ENCODE assay signal across 16 mouse cellular contexts in genomic region chr8:10804974-10805373, GRCm38 (mm10).
DNase-seq lines count a peak whose midpoint lies in the region; ATAC-seq and TF ChIP-seq lines count a peak whose summit lies in the region.
"Had no signal": no experiment of that assay in that cellular context is flagged by ENCODE, and none has a peak within 500 bp of the region (broad histone marks: within the 10 kb centered on the region; RNA-seq: fewer than 3 reads in every experiment).

No protein-coding gene starts in this region.

- no peak for TF ChIP-seq EP300 in stomach, postnatal 0 days (optimal IDR thresholded peaks at IDR 0.05)

- peak overlapping the region; percentile 36; the same call in 1 of the 2 replicates for H3K27ac ChIP-seq in forebrain, embryonic 12.5 days
- H3K27ac ChIP-seq in forebrain, embryonic 14.5 days (ENCODE audit: low read depth, low read length), result no peak overlapping the region
- H3K27ac ChIP-seq in midbrain, embryonic 10.5 days (replicated peaks), result peak overlapping the region; percentile 84
- no peak overlapping the region for H3K27ac ChIP-seq in midbrain, postnatal 0 days (ENCODE audit: low read depth, low read length)
- no peak overlapping the region for H3K27ac ChIP-seq in hindbrain, embryonic 16.5 days (ENCODE audit: low read depth, low read length)
- H3K27ac ChIP-seq in stomach, postnatal 0 days (replicated peaks), result no peak overlapping the region
- H3K27ac ChIP-seq: embryonic facial prominence, embryonic 15.5 days had no signal

- 62% methylated on average over 3 of the region's 3 CpGs for WGBS in forebrain, embryonic 12.5 days
- WGBS in forebrain, embryonic 14.5 days, result 52% methylated on average over 3 of the region's 3 CpGs
- 38% methylated on average over 3 of the region's 3 CpGs for WGBS in midbrain, embryonic 10.5 days
- 36% methylated on average over 3 of the region's 3 CpGs for WGBS in midbrain, postnatal 0 days
- 46% methylated on average over 3 of the region's 3 CpGs for WGBS in hindbrain, embryonic 16.5 days
- WGBS in stomach, postnatal 0 days, result 72% methylated on average over 3 of the region's 3 CpGs

- no peak overlapping the region for H3K4me3 ChIP-seq in forebrain, embryonic 12.5 days (replicated peaks)
- H3K4me3 ChIP-seq in forebrain, embryonic 14.5 days (ENCODE audit: low read depth, low read length), result no peak overlapping the region
- peak overlapping the region; percentile 11; the same call in 1 of the 2 replicates for H3K4me3 ChIP-seq in midbrain, embryonic 10.5 days
- H3K4me3 ChIP-seq in midbrain, postnatal 0 days (ENCODE audit: low read depth, low read length), result no peak overlapping the region
- H3K4me3 ChIP-seq in hindbrain, embryonic 16.5 days (ENCODE audit: low read length), result no peak overlapping the region
- H3K4me3 ChIP-seq in stomach, postnatal 0 days (ENCODE audit: low read depth, low read length), result no peak overlapping the region

- H3K9me3 ChIP-seq in forebrain, embryonic 12.5 days, result no peaks in the 10 kb centered on the region
- H3K9me3 ChIP-seq in forebrain, embryonic 14.5 days (replicated peaks; ENCODE audit: control insufficient read depth, low read length), result no peaks in the 10 kb centered on the region
- no peaks in the 10 kb centered on the region for H3K9me3 ChIP-seq in midbrain, embryonic 10.5 days (replicated peaks)
- no peaks in the 10 kb centered on the region for H3K9me3 ChIP-seq in midbrain, postnatal 0 days (ENCODE audit: low read length)
- H3K9me3 ChIP-seq in hindbrain, embryonic 16.5 days (ENCODE audit: control insufficient read depth, low read length), result no peaks in the 10 kb centered on the region
- no peaks in the 10 kb centered on the region for H3K9me3 ChIP-seq in stomach, postnatal 0 days (ENCODE audit: control insufficient read depth, low read length)
- H3K9me3 ChIP-seq: embryonic facial prominence, embryonic 15.5 days had no signal

- peak; percentile 52; the same call in 1 of the 2 replicates for ATAC-seq in forebrain, embryonic 12.5 days (ENCODE audit: low FRiP score)
- no peak for ATAC-seq in forebrain, embryonic 14.5 days
- no peak for ATAC-seq in midbrain, postnatal 0 days (ENCODE audit: low FRiP score)
- peak; percentile 27; the same call in 1 of the 2 replicates for ATAC-seq in hindbrain, embryonic 16.5 days
- ATAC-seq in stomach, postnatal 0 days (ENCODE audit: low FRiP score, low TSS enrichment), result no peak
- ATAC-seq: Patski had no signal

- no peak for DNase-seq in forebrain, embryonic 14.5 days (ENCODE audit: low spot score)
- DNase-seq in midbrain, embryonic 10.5 days (ENCODE audit: low spot score), result peak; percentile 29
- no peak for DNase-seq in midbrain, postnatal 0 days (ENCODE audit: low spot score)
- peak; percentile 22 for DNase-seq in retina, embryonic 14.5 days (ENCODE audit: low spot score)
- DNase-seq in heart, postnatal 25 days (ENCODE audit: low spot score), result no peak
- no peak for DNase-seq in stomach, postnatal 0 days (ENCODE audit: low spot score)
- DNase-seq: cerebellum, postnatal 25 days; gastrocnemius, postnatal 10 days; heart, postnatal 36 days; liver; lung, embryonic 14.5 days; thymus, postnatal 4 days had no signal

- H3K4me1 ChIP-seq in forebrain, embryonic 12.5 days, result peaks cover 24% of the 10 kb centered on the region
- H3K4me1 ChIP-seq in forebrain, embryonic 14.5 days (ENCODE audit: control insufficient read depth, insufficient read depth, low read length), result peaks cover 10% of the 10 kb centered on the region
- peaks cover 42% of the 10 kb centered on the region for H3K4me1 ChIP-seq in midbrain, embryonic 10.5 days
- no peaks in the 10 kb centered on the region; the same call in 1 of the 2 replicates for H3K4me1 ChIP-seq in midbrain, postnatal 0 days (ENCODE audit: insufficient read depth, low read length)
- H3K4me1 ChIP-seq in hindbrain, embryonic 16.5 days (ENCODE audit: control insufficient read depth, insufficient read depth, low read depth, low read length), result peaks cover 4% of the 10 kb centered on the region
- H3K4me1 ChIP-seq in stomach, postnatal 0 days (replicated peaks; ENCODE audit: control insufficient read depth, insufficient read depth), result no peaks in the 10 kb centered on the region

- H3K27me3 ChIP-seq in forebrain, embryonic 12.5 days, result no peaks in the 10 kb centered on the region
- H3K27me3 ChIP-seq in forebrain, embryonic 14.5 days (replicated peaks; ENCODE audit: control insufficient read depth, insufficient read depth, low read length), result no peaks in the 10 kb centered on the region
- H3K27me3 ChIP-seq in midbrain, embryonic 10.5 days (ENCODE audit: low read depth, poor library complexity, severe bottlenecking), result peaks cover 8% of the 10 kb centered on the region; the same call in 1 of the 2 replicates
- no peaks in the 10 kb centered on the region for H3K27me3 ChIP-seq in midbrain, postnatal 0 days (ENCODE audit: insufficient read depth, low read length)
- no peaks in the 10 kb centered on the region; the same call in 1 of the 2 replicates for H3K27me3 ChIP-seq in hindbrain, embryonic 16.5 days (replicated peaks; ENCODE audit: control insufficient read depth, insufficient read depth, low read length)
- no peaks in the 10 kb centered on the region for H3K27me3 ChIP-seq in stomach, postnatal 0 days (ENCODE audit: control insufficient read depth, insufficient read depth, low read length)
- H3K27me3 ChIP-seq: embryonic facial prominence, embryonic 15.5 days; Patski had no signal

- TF ChIP-seq CTCF in midbrain, postnatal 0 days (IDR thresholded peaks at IDR 0.05), result no peak
- no peak for TF ChIP-seq CTCF in stomach, postnatal 0 days (IDR thresholded peaks at IDR 0.05; ENCODE audit: low read depth)

- 0 out of 2 replicates have a peak overlapping the region, but pooled peaks have one; percentile 42 for H3K9ac ChIP-seq in forebrain, embryonic 12.5 days
- H3K9ac ChIP-seq in forebrain, embryonic 14.5 days (ENCODE audit: low read length), result no peak overlapping the region
- no peak overlapping the region for H3K9ac ChIP-seq in midbrain, postnatal 0 days (replicated peaks; ENCODE audit: low read length, poor library complexity, severe bottlenecking)
- H3K9ac ChIP-seq in hindbrain, embryonic 16.5 days (ENCODE audit: low read depth, low read length), result no peak overlapping the region
- H3K9ac ChIP-seq in stomach, postnatal 0 days (ENCODE audit: low read length), result no peak overlapping the region
- H3K9ac ChIP-seq: embryonic facial prominence, embryonic 15.5 days had no signal

- no peak overlapping the region; the same call in 1 of the 2 replicates for H3K4me2 ChIP-seq in forebrain, embryonic 12.5 days
- no peak overlapping the region for H3K4me2 ChIP-seq in forebrain, embryonic 14.5 days (ENCODE audit: low read length)
- no peak overlapping the region for H3K4me2 ChIP-seq in midbrain, postnatal 0 days (ENCODE audit: low read depth, low read length, poor library complexity, severe bottlenecking)
- no peak overlapping the region for H3K4me2 ChIP-seq in hindbrain, embryonic 16.5 days (ENCODE audit: low read length)
- H3K4me2 ChIP-seq in stomach, postnatal 0 days (replicated peaks; ENCODE audit: low read depth), result no peak overlapping the region

- intact Hi-C loops in heart, postnatal 25 days (cut with DNase I), result no loop called here

- H3K36me3 ChIP-seq in forebrain, embryonic 12.5 days (replicated peaks), result no peaks in the 10 kb centered on the region
- no peaks in the 10 kb centered on the region for H3K36me3 ChIP-seq in forebrain, embryonic 14.5 days (ENCODE audit: control insufficient read depth, insufficient read depth, low read length)
- no peaks in the 10 kb centered on the region for H3K36me3 ChIP-seq in midbrain, embryonic 10.5 days
- H3K36me3 ChIP-seq in midbrain, postnatal 0 days (ENCODE audit: insufficient read depth, low read length), result no peaks in the 10 kb centered on the region
- H3K36me3 ChIP-seq in hindbrain, embryonic 16.5 days (ENCODE audit: control insufficient read depth, insufficient read depth, low read length), result no peaks in the 10 kb centered on the region
- H3K36me3 ChIP-seq in stomach, postnatal 0 days (ENCODE audit: control insufficient read depth, insufficient read depth, low read length), result no peaks in the 10 kb centered on the region
- H3K36me3 ChIP-seq: embryonic facial prominence, embryonic 15.5 days had no signal

Comparison
In these comparisons a context has a peak if more than half of its experiments do, and no peak if none do; other contexts are left out.
1. ATAC-seq: peak in forebrain, embryonic 12.5 days (single experiment) and hindbrain, embryonic 16.5 days (single experiment); none in forebrain, embryonic 14.5 days (single experiment), midbrain, postnatal 0 days (single experiment) and stomach, postnatal 0 days (single experiment).
2. H3K27ac ChIP-seq: peak in forebrain, embryonic 12.5 days (single experiment) and midbrain, embryonic 10.5 days (single experiment); none in forebrain, embryonic 14.5 days (single experiment), midbrain, postnatal 0 days (single experiment), hindbrain, embryonic 16.5 days (single experiment) and stomach, postnatal 0 days (single experiment).
3. DNase-seq: peak in midbrain, embryonic 10.5 days (single experiment) and retina, embryonic 14.5 days (single experiment); none in forebrain, embryonic 14.5 days (single experiment), midbrain, postnatal 0 days (single experiment), heart, postnatal 25 days (single experiment) and stomach, postnatal 0 days (single experiment).